Mouse (Mus musculus) midbrain, embryonic 16.5 days (tissue): Measurements from ENCODE around the gene Hook2. TPM values are rescaled to one million over a fixed set of nuclear protein-coding genes. Genes with fewer than 3 reads are reported as not detected.

Experiments used
- ATAC-seq: fragments of 200-750 bp; cut with Nextera tagmentation; 2 replicates; pipeline ENCODE4 v1.8.0; 2017; ENCODE audit warnings: moderate TSS enrichment
- H3K27ac ChIP-seq: fragments of 300-500 bp; sonication (generic); 2 replicates; pipeline ENCODE4 v1.5.1; 2014; ENCODE audit warnings: mild to moderate bottlenecking, low read length, mixed read lengths
- H3K27me3 ChIP-seq: fragments of 300-500 bp; sonication (generic); 2 replicates; pipeline ENCODE4 v1.6.1; 2014; ENCODE audit warnings: low read depth, low read length, mixed read lengths; ENCODE audit not compliant: control insufficient read depth, insufficient read depth
- H3K36me3 ChIP-seq: fragments of 300-500 bp; sonication (generic); 2 replicates; pipeline ENCODE4 v1.6.1; 2014; ENCODE audit warnings: mild to moderate bottlenecking, low read length, moderate library complexity, mixed read lengths; ENCODE audit not compliant: control insufficient read depth, insufficient read depth
- H3K4me1 ChIP-seq: fragments of 300-500 bp; sonication (generic); 2 replicates; pipeline ENCODE4 v1.6.1; 2014; ENCODE audit warnings: mild to moderate bottlenecking, low read length, mixed read lengths; ENCODE audit not compliant: control insufficient read depth, insufficient read depth
- H3K4me2 ChIP-seq: fragments of 300-500 bp; sonication (generic); 2 replicates; pipeline ENCODE4 v1.6.1; 2014; ENCODE audit warnings: mild to moderate bottlenecking, low read length, mixed read lengths
- H3K4me3 ChIP-seq: fragments of 300-500 bp; sonication (generic); 2 replicates; pipeline ENCODE4 v1.5.1; 2014; ENCODE audit warnings: low read depth, mild to moderate bottlenecking, low read length, moderate library complexity, mixed read lengths
- H3K9ac ChIP-seq: fragments of 300-500 bp; sonication (generic); 2 replicates; pipeline ENCODE4 v1.6.1; 2014; ENCODE audit warnings: low read depth, low read length, mixed read lengths
- H3K9me3 ChIP-seq: fragments of 300-500 bp; sonication (generic); replicated peaks from 2 replicates; pipeline ENCODE4 v1.6.1; 2014; ENCODE audit warnings: mild to moderate bottlenecking, low read length, mixed read lengths; ENCODE audit not compliant: control insufficient read depth, poor library complexity, severe bottlenecking
- WGBS: fragments of 180-500 bp; shearing (Covaris S2); extraction: QIAGEN DNeasy Blood & Tissue Kit; methylation state at CpG from one replicate; pipeline ENCODE4 v1.1.7; 2014; 5-methylcytosine and 5-hydroxymethylcytosine counted together
- polyA plus RNA-seq: library from polyadenylated mRNA; unstranded; fragments of >200 nt; fragmentation: Nextera tagmentation; extraction: Ambion mirVana; gene quantifications from 2 replicates; pipeline ENCODE4 v1.2.1, GENCODE M21; 2015

Hook2 gene
- polyA plus RNA-seq, 1 experiment from 2014 or later = 43.8 TPM

- Histone ChIP-seq H3K27ac (no peak overlapping the region), H3K9me3 (no peaks in the 10 kb centered on the region; the same call in 1 of the 2 replicates), H3K9ac (no peak overlapping the region), H3K4me2 (no peak overlapping the region), H3K4me1 (no peaks in the 10 kb centered on the region), H3K27me3 (peaks cover 21% of the 10 kb centered on the region), H3K36me3 (no peaks in the 10 kb centered on the region), H3K4me3 (no peak overlapping the region)
- ATAC-seq = no peak
- 12% methylated on average over 18 of the region's 18 CpGs for WGBS
Observed at GRCm38 (mm10) chr8:84952612-84953255, 37.7 kb upstream of the Hook2 start.

- H3K36me3 ChIP-seq = no peaks in the 10 kb centered on the region
- no peak for ATAC-seq
- no peaks in the 10 kb centered on the region; the same call in 1 of the 2 replicates for H3K9me3 ChIP-seq
- H3K4me2 ChIP-seq = no peak overlapping the region
- H3K4me3 ChIP-seq = no peak overlapping the region
- WGBS = 45% methylated on average over 2 of the region's 2 CpGs
- no peaks in the 10 kb centered on the region for H3K4me1 ChIP-seq
- no peak overlapping the region for H3K27ac ChIP-seq
- peaks cover 7% of the 10 kb centered on the region for H3K27me3 ChIP-seq
- H3K9ac ChIP-seq = no peak overlapping the region
Observed at GRCm38 (mm10) chr8:84956768-84957167, 33.6 kb upstream of the Hook2 start.

GRCm38 (mm10) chr8:84959811-84960210, 30.6 kb upstream of the Hook2 start:
- 96% methylated on average over 7 of the region's 7 CpGs for WGBS
- no peak overlapping the region for H3K9ac ChIP-seq

GRCm38 (mm10) chr8:84963952-84964351, 26.5 kb upstream of the Hook2 start:
- Histone ChIP-seq H3K9ac (no peak overlapping the region), H3K9me3 (no peaks in the 10 kb centered on the region), H3K4me1 (peaks cover 15% of the 10 kb centered on the region), H3K27ac (no peak overlapping the region), H3K4me3 (no peak overlapping the region), H3K36me3 (no peaks in the 10 kb centered on the region), H3K27me3 (no peaks in the 10 kb centered on the region), H3K4me2 (no peak overlapping the region)
- no peak for ATAC-seq
- WGBS = 90% methylated on average over 4 of the region's 4 CpGs

More at GRCm38 (mm10) chr8:84959811-84960210, 30.6 kb upstream of the Hook2 start:
- no peaks in the 10 kb centered on the region for H3K36me3 ChIP-seq
- H3K4me1 ChIP-seq = no peaks in the 10 kb centered on the region; the same call in 1 of the 2 replicates
- H3K4me2 ChIP-seq = no peak overlapping the region
- no peak overlapping the region for H3K27ac ChIP-seq
- no peaks in the 10 kb centered on the region for H3K9me3 ChIP-seq
- no peak for ATAC-seq
- H3K27me3 ChIP-seq = no peaks in the 10 kb centered on the region
- H3K4me3 ChIP-seq = no peak overlapping the region

GRCm38 (mm10) chr8:84965731-84966291, 24.6 kb upstream of the Hook2 start:
- H3K27me3 ChIP-seq = no peaks in the 10 kb centered on the region
- WGBS = under 1% methylated on average over 41 of the region's 41 CpGs
- H3K4me1 ChIP-seq = peaks cover 20% of the 10 kb centered on the region
- peak overlapping the region; percentile 56 for H3K27ac ChIP-seq
- H3K4me2 ChIP-seq = peak overlapping the region; percentile 90
- no peaks in the 10 kb centered on the region for H3K9me3 ChIP-seq
- peak overlapping the region; percentile 74 for H3K9ac ChIP-seq
- no peaks in the 10 kb centered on the region for H3K36me3 ChIP-seq
- H3K4me3 ChIP-seq = peak overlapping the region; percentile 59
- ATAC-seq = peak; percentile 72

GRCm38 (mm10) chr8:84966603-84967002, 23.8 kb upstream of the Hook2 start:
- no peaks in the 10 kb centered on the region for H3K27me3 ChIP-seq
- H3K4me2 ChIP-seq = peak overlapping the region; percentile 90
- no peak overlapping the region for H3K9ac ChIP-seq
- H3K9me3 ChIP-seq = no peaks in the 10 kb centered on the region
- ATAC-seq = no peak
- H3K27ac ChIP-seq = peak overlapping the region; percentile 56; the same call in 1 of the 2 replicates
- peaks cover 4% of the 10 kb centered on the region for H3K36me3 ChIP-seq
- 58% methylated on average over 3 of the region's 3 CpGs for WGBS
- peaks cover 26% of the 10 kb centered on the region for H3K4me1 ChIP-seq
- no peak overlapping the region for H3K4me3 ChIP-seq

GRCm38 (mm10) chr8:84967532-84968304, 22.7 kb upstream of the Hook2 start:
- H3K9me3 ChIP-seq = no peaks in the 10 kb centered on the region
- no peak overlapping the region for H3K4me3 ChIP-seq
- H3K36me3 ChIP-seq = peaks cover 10% of the 10 kb centered on the region
- H3K4me1 ChIP-seq = peaks cover 26% of the 10 kb centered on the region
- H3K27me3 ChIP-seq = no peaks in the 10 kb centered on the region
- no peak overlapping the region for H3K4me2 ChIP-seq
- no peak overlapping the region for H3K9ac ChIP-seq
- WGBS = 87% methylated on average over 13 of the region's 13 CpGs
- H3K27ac ChIP-seq = no peak overlapping the region
- ATAC-seq = no peak

GRCm38 (mm10) chr8:84968650-84969049, 21.8 kb upstream of the Hook2 start:
- H3K9me3 ChIP-seq = no peaks in the 10 kb centered on the region
- H3K4me3 ChIP-seq = peak overlapping the region; percentile 82
- H3K4me2 ChIP-seq = peak overlapping the region; percentile 97
- peaks cover 26% of the 10 kb centered on the region for H3K4me1 ChIP-seq
- H3K27me3 ChIP-seq = no peaks in the 10 kb centered on the region
- 20% methylated on average over 2 of the region's 2 CpGs for WGBS
- peaks cover 10% of the 10 kb centered on the region for H3K36me3 ChIP-seq
- H3K27ac ChIP-seq = peak overlapping the region; percentile 93
- ATAC-seq = no peak
- H3K9ac ChIP-seq = peak overlapping the region; percentile 96
